Mouse (Mus musculus) left cerebral cortex, adult 2 months (tissue): ENCODE data around the gene L1cam. TPM values are rescaled to one million over a fixed set of nuclear protein-coding genes. Genes with fewer than 3 reads are reported as not detected.

ENCODE experiments used
- DNase-seq, 2 experiments: peaks; one replicate each; pipeline ENCODE4 v3.0.0; 2021 to 2022; ENCODE audit warnings: low spot score in 2 of 2, mixed read lengths in 1 of 2; ENCODE audit errors: extremely low spot score in 1 of 2
- H3K27ac ChIP-seq: fragments of 200-600 bp; 2 replicates; pipeline ENCODE4 v1.8.1; 2022
- H3K4me3 ChIP-seq: fragments of 200-600 bp; 2 replicates; pipeline ENCODE4 v1.8.1; 2022
- CTCF ChIP-seq: fragments of 200-600 bp; IDR thresholded peaks from 2 replicates; pipeline ENCODE4 v1.8.1; 2022; ENCODE audit warnings: antibody characterized with exemption, mild to moderate bottlenecking, moderate library complexity
- intact Hi-C: fragments of 180-260 bp; cut with DNase I; formaldehyde crosslinking; loops from one replicate; pipeline ENCODE4 v1.15.1; 2025
- total RNA-seq, 2 experiments: library from RNA; stranded (reverse); gene quantifications; 2 replicates each; pipeline ENCODE4 v1.2.3; 2021

Gene L1cam
- total RNA-seq, 2 experiments from 2014 or later, result 150 to 161 TPM

GRCm38 (mm10) chrX:73911588-73911987 lies 15.7 kb upstream of the L1cam start:
- no peak overlapping the region for H3K4me3 ChIP-seq
- DNase-seq, result no peak
- intact Hi-C loops, result no loop called here
- no peak overlapping the region for H3K27ac ChIP-seq
- TF ChIP-seq CTCF, result no peak

GRCm38 (mm10) chrX:73911156-73911555 lies 15.3 kb upstream of the L1cam start:
- Histone ChIP-seq H3K27ac (no peak overlapping the region), H3K4me3 (no peak overlapping the region)
- DNase-seq, result no peak
- no peak for TF ChIP-seq CTCF
- intact Hi-C loops, result no loop called here

- no peak for DNase-seq
- Histone ChIP-seq H3K4me3 (no peak overlapping the region), H3K27ac (no peak overlapping the region)
- no peak for TF ChIP-seq CTCF
- intact Hi-C loops, result no loop called here
Measured at GRCm38 (mm10) chrX:73910451-73910850, 14.5 kb upstream of the L1cam start.

DNA sequence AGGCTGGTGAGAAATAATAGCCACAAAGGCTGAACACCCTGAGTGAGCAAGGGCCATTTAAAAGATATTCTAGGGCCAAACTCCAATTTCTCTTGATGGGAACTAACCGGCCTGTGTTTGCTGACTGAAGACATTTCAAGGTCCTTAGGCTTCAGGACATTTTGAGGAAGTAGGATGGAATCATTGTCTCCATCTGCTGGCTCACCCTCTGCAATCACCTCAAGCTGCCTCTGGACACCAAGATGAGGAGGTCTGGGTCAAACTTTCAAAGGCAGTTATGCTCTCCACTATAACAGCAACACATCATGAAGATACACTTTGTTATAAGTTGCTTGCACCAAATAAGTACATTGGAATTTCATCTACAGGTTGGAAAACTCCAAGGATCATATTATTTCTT lies 14.1 kb upstream of the L1cam start:
- no peak for DNase-seq
- no peak for TF ChIP-seq CTCF
- Histone ChIP-seq H3K4me3 (no peak overlapping the region), H3K27ac (no peak overlapping the region)
- intact Hi-C loops, result no loop called here

- intact Hi-C loops, result no loop called here
- DNase-seq, result no peak
- peak; percentile 35 for TF ChIP-seq CTCF
Measured at GRCm38 (mm10) chrX:73897959-73898358, 2.1 kb upstream of the L1cam start.

GRCm38 (mm10) chrX:73892833-73893232 lies 3.1 kb downstream of the L1cam start:
- TF ChIP-seq CTCF, result no peak
- H3K27ac ChIP-seq, result no peak overlapping the region
- intact Hi-C loops, result no loop called here
- DNase-seq, result no peak
- H3K4me3 ChIP-seq, result no peak overlapping the region

More at GRCm38 (mm10) chrX:73897959-73898358, 2.1 kb upstream of the L1cam start:
- no peak overlapping the region for H3K27ac ChIP-seq
- H3K4me3 ChIP-seq, result no peak overlapping the region

DNA sequence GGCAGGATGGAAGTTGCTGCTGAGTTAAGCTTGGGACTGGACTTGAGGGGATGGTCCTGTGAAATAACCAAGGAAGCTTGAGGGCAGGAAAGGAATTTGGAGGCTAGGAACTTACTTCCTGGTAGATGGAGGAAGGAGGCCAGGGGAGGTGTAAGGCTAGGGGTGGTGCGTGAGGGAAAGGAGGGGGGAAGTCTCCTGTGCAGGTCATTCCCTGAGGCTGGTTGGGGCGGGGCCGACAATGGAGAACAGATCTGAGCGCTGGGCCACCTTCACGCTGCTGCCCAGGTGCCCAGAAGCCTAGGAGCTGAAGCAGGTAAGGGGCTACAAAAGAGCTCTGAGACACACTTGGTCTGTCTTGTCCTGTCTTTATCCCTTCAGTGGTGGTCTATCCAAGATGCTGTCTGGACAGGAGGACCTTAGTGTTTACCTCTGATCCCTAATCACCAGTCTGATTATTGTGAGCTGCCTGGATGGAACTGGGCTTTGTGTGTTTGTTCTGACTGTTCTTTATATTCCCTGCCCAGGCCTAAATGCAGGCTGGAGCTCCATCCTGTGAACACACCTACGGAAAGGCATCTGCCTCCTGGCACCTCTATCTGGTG lies 4.3 kb downstream of the L1cam start, which contains the start of gene Avpr2:
Gene Avpr2 (plus strand): TSS at position 552 of the 602 bp plus-strand sequence.
- no peak within 1 kb of the TSS for H3K4me3 ChIP-seq
- no peak for DNase-seq
- intact Hi-C loops, result no loop called here
- H3K27ac ChIP-seq, result no peak within 1 kb of the TSS
- TF ChIP-seq CTCF, result no peak

DNA sequence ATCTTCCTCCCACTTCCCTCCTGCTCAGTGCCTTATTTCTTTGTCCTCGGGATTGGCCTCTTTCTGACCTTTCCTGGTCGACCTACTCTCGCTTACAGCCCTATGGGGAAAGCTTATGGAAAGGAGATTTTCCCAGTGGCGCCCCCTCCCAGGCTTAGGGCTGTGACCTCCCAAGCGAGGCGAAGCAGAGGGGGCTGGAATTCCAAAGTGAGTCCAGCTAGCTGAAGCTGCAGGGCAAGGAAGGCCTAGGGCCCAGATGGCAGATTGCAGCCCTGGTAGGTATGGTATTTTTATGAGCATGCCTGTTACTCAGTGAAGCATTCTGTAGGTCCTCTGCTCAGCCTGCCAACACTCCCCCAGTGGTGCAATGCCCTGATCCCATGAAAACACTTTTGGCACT lies 14.4 kb downstream of the L1cam start:
- H3K27ac ChIP-seq, result no peak overlapping the region
- H3K4me3 ChIP-seq, result no peak overlapping the region
- DNase-seq, result peak in 1 of 2 experiments; percentile 8
- intact Hi-C loops, result no loop called here
- no peak; the same call in 1 of the 2 replicates for TF ChIP-seq CTCF

GRCm38 (mm10) chrX:73881036-73881427 lies 14.9 kb downstream of the L1cam start:
- TF ChIP-seq CTCF, result no peak
- H3K4me3 ChIP-seq, result peak overlapping the region; percentile 56
- peak in 1 of 2 experiments; percentile 10 for DNase-seq
- intact Hi-C loops, result no loop called here
- H3K27ac ChIP-seq, result peak overlapping the region; percentile 77; the same call in 1 of the 2 replicates

DNA sequence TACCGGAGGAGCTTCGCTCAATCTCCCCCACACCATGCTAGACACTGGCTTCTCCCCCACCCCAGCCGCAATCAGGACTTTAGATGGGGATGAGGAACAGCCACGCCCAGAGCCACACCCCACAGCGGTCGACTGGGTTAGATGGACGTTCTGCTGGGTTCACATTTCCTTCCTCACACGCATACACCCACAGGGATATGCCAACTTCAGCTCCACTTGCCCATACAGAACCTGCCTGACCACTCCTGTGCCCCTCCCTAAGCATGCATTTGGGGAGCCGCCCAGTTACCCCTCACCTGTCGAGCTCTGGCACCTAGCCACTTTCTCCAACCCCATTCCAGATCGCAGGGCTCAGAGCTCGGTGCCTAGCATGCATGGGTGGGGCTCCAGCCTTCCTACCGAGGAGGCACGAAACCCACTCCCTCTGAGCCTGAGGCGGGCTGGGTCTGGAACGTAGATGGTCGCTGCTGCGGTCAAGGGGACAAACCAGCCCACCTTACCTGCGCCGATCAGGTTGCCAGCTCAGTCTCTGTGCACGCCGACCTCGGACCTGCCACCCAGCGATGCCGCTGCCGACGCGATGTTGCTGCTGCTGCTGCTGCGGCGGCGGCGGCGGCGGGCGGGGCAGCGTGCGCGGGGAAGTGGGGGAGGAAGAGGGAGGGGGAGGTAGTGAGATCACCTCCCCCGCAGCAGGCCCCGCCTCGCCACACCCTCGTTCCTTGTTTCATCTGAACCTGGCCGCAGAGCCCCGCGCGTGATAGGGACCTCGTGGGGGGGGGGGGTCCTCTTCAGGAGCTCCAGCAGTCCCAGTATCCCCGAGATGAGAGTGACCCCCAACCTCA lies 15.5 kb downstream of the L1cam start:
- TF ChIP-seq CTCF, result no peak
- peak; percentile 18 to 22 for DNase-seq
- peak overlapping the region; percentile 77 for H3K27ac ChIP-seq
- intact Hi-C loops, result no loop called here
- H3K4me3 ChIP-seq, result peak overlapping the region; percentile 56

DNA sequence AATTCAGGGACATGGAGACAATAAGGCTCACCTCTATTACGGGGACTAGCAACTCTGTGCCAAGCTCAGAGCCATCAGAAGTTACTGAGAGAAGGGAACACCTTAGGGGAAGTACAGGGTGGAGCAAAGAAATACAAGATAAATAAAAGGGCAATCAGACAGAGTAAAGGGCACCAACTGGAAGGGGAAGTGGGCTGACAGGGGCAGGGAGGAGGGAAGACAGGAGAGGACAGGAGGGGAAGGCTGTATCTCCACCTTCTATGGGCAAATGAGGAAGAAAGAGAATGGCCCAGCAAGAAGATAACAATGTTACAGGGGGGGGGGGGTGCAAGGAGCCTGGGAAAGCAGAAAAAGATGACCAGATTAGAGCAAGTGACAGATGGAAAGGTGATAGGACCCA lies 18.9 kb downstream of the L1cam start:
- no peak for DNase-seq
- intact Hi-C loops, result no loop called here
- H3K4me3 ChIP-seq, result no peak overlapping the region
- no peak overlapping the region for H3K27ac ChIP-seq
- TF ChIP-seq CTCF, result no peak

DNA sequence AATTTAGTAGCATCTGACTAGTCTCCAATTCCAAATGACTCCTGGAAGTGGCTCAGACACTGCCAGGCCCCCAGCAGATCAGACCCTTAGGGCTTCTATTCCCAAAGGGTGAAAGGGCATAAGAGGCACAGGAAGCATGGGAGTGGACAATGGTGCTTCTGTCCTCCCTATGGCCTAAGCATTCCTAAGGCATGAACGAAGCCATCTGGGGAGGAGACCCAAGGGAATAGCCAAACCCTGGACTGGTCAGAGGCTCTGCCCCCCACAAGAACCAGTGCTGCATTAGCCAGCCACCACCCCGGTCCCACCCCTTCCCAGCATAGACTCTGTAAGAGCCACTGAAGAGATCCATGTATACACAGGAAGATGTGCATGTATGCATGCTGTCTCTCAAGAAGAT lies 20.0 kb downstream of the L1cam start:
- H3K4me3 ChIP-seq, result no peak overlapping the region
- no peak for TF ChIP-seq CTCF
- DNase-seq, result no peak
- no peak overlapping the region for H3K27ac ChIP-seq
- intact Hi-C loops, result no loop called here
